ENCODE assay signal across 9 mouse cellular contexts in genomic region chr1:182527921-182528858, GRCm38 (mm10). TPM values are rescaled to one million over a fixed set of nuclear protein-coding genes. Genes with fewer than 3 reads are reported as not detected.
DNase-seq lines count a peak whose midpoint lies in the region; ATAC-seq and TF ChIP-seq lines count a peak whose summit lies in the region.
"Had no signal": no experiment of that assay in that cellular context is flagged by ENCODE, and none has a peak within 500 bp of the region (broad histone marks: within the 10 kb centered on the region; RNA-seq: fewer than 3 reads in every experiment).

No protein-coding gene starts in this region.

- H3K27ac ChIP-seq in MEL (ENCODE audit: control insufficient read depth, low read depth, low read length): peak overlapping the region; percentile 77
- 0 out of 2 replicates have a peak overlapping the region, but pooled peaks have one; percentile 17 for H3K27ac ChIP-seq in embryonic facial prominence, embryonic 15.5 days (replicated peaks)
- H3K27ac ChIP-seq in hindbrain, embryonic 12.5 days: no peak overlapping the region
- peak overlapping the region; percentile 69 for H3K27ac ChIP-seq in small intestine, adult 2 months (ENCODE audit: insufficient read depth, low read depth, low read length)

- peak overlapping the region; percentile 63 for H3K9ac ChIP-seq in MEL (ENCODE audit: control insufficient read depth, low read depth, low read length, poor library complexity, severe bottlenecking)
- no peak overlapping the region for H3K9ac ChIP-seq in embryonic facial prominence, embryonic 15.5 days
- H3K9ac ChIP-seq in hindbrain, embryonic 12.5 days: no peak overlapping the region

- ATAC-seq in embryonic facial prominence, embryonic 15.5 days (ENCODE audit: insufficient number of reproducible peaks, low FRiP score, low TSS enrichment, low read depth): peak; percentile 79
- ATAC-seq in hindbrain, embryonic 12.5 days (ENCODE audit: low FRiP score): no peak; the same call in 1 of the 2 replicates

- no peak for TF ChIP-seq CTCF in MEL (IDR thresholded peaks at IDR 0.05 in 2 of 3, conservative IDR thresholded peaks at IDR 0.05 in 1 of 3; ENCODE audit: control insufficient read depth in 1 of 3, insufficient read depth in 1 of 3, low read depth in 2 of 3, low read length in 3 of 3, poor library complexity in 1 of 3, severe bottlenecking in 1 of 3)
- TF ChIP-seq CTCF in small intestine, adult 2 months (IDR thresholded peaks at IDR 0.05; ENCODE audit: extremely low read depth, insufficient read length, insufficient replicate concordance, low read depth, low read length): no peak

- TF ChIP-seq POLR2A in MEL (IDR thresholded peaks at IDR 0.05; ENCODE audit: control insufficient read depth in 1 of 2, insufficient read depth in 1 of 2, low read depth in 1 of 2, low read length in 2 of 2, poor library complexity in 1 of 2): peak in 1 of 2 experiments; percentile 55; a peak in 2 of 4 replicates
- TF ChIP-seq POLR2A in small intestine, adult 2 months (IDR thresholded peaks at IDR 0.05; ENCODE audit: low read depth, low read length): no peak; the same call in 1 of the 2 replicates

- no peak for TF ChIP-seq RAD21 in MEL (IDR thresholded peaks at IDR 0.05; ENCODE audit: low read depth, low read length)

- H3K9me3 ChIP-seq in MEL (replicated peaks; ENCODE audit: insufficient read depth, low read length): no peaks in the 10 kb centered on the region
- H3K9me3 ChIP-seq in embryonic facial prominence, embryonic 15.5 days (replicated peaks): no peaks in the 10 kb centered on the region
- no peaks in the 10 kb centered on the region for H3K9me3 ChIP-seq in hindbrain, embryonic 12.5 days (replicated peaks)

- peak; percentile 82 to 89 for DNase-seq in adrenal gland, adult (ENCODE audit: inconsistent age in 2 of 2, low spot score in 1 of 2)
- no peak for DNase-seq in adrenal gland, postnatal 4 days (ENCODE audit: low spot score in 2 of 2)
- DNase-seq in MEL (ENCODE audit: low read depth, low spot score): peak; percentile 88
- DNase-seq in lung, postnatal 36 days: peak; percentile 70
- no peak for DNase-seq in right cerebral cortex, postnatal 36 days (ENCODE audit: low spot score in 2 of 2)

- peak overlapping the region; percentile 24 for H3K4me2 ChIP-seq in embryonic facial prominence, embryonic 15.5 days (replicated peaks)
- H3K4me2 ChIP-seq in hindbrain, embryonic 12.5 days (replicated peaks): peak overlapping the region; percentile 40

- WGBS in embryonic facial prominence, embryonic 15.5 days: 9% methylated on average over 19 of the region's 19 CpGs
- 5% methylated on average over 19 of the region's 19 CpGs for WGBS in hindbrain, embryonic 12.5 days
- WGBS in small intestine, adult 2 months: 15% methylated on average over 19 of the region's 19 CpGs

- H3K4me1 ChIP-seq in MEL (ENCODE audit: control insufficient read depth in 1 of 2, insufficient read depth in 2 of 2, low read length in 2 of 2): peaks cover 0 to 24% of the 10 kb centered on the region in 2 experiments; a peak in 2 of 4 replicates
- H3K4me1 ChIP-seq in embryonic facial prominence, embryonic 15.5 days: peaks cover 14% of the 10 kb centered on the region
- peaks cover 11% of the 10 kb centered on the region for H3K4me1 ChIP-seq in hindbrain, embryonic 12.5 days
- peaks cover 22% of the 10 kb centered on the region for H3K4me1 ChIP-seq in small intestine, adult 2 months (ENCODE audit: control insufficient read depth, insufficient read depth, insufficient read length, low read length)

- H3K4me3 ChIP-seq in MEL (ENCODE audit: control insufficient read depth in 1 of 2, insufficient read depth in 1 of 2, low read depth in 2 of 2, low read length in 2 of 2): peak overlapping the region; percentile 42 to 54
- H3K4me3 ChIP-seq in embryonic facial prominence, embryonic 15.5 days (replicated peaks): no peak overlapping the region
- H3K4me3 ChIP-seq in hindbrain, embryonic 12.5 days: no peak overlapping the region
- peak overlapping the region; percentile 31 for H3K4me3 ChIP-seq in small intestine, adult 2 months (ENCODE audit: low read depth, low read length)

- peaks cover 0 to 2% of the 10 kb centered on the region in 2 experiments; a peak in 2 of 4 replicates for H3K36me3 ChIP-seq in MEL (ENCODE audit: control insufficient read depth in 1 of 2, insufficient read depth in 2 of 2, low read length in 2 of 2)
- no peaks in the 10 kb centered on the region for H3K36me3 ChIP-seq in embryonic facial prominence, embryonic 15.5 days
- H3K36me3 ChIP-seq in hindbrain, embryonic 12.5 days: no peaks in the 10 kb centered on the region
- no peaks in the 10 kb centered on the region for H3K36me3 ChIP-seq in small intestine, adult 2 months (ENCODE audit: control insufficient read depth, insufficient read depth, low read length)

- H3K27me3 ChIP-seq in MEL (ENCODE audit: control insufficient read depth in 1 of 2, insufficient read depth in 2 of 2, low read length in 2 of 2): no peaks in the 10 kb centered on the region
- peaks cover 10% of the 10 kb centered on the region; the same call in 1 of the 2 replicates for H3K27me3 ChIP-seq in embryonic facial prominence, embryonic 15.5 days
- H3K27me3 ChIP-seq in hindbrain, embryonic 12.5 days: peaks cover 13% of the 10 kb centered on the region; the same call in 1 of the 2 replicates
- H3K27me3 ChIP-seq in small intestine, adult 2 months (ENCODE audit: control insufficient read depth, insufficient read depth, low read length): no peaks in the 10 kb centered on the region

- H3K79me2 ChIP-seq in MEL (ENCODE audit: control insufficient read depth, insufficient read depth, low read length, poor library complexity): no peaks in the 10 kb centered on the region

- TF ChIP-seq EP300 in MEL (IDR thresholded peaks at IDR 0.05; ENCODE audit: low read depth in 1 of 2, low read length in 2 of 2): peak; percentile 7 to 47; a peak in 2 of 4 replicates

TF ChIP-seq in MEL, 35 proteins besides CTCF, POLR2A, EP300 and RAD21:
- TF ChIP-seq ETS1 (IDR thresholded peaks at IDR 0.05; ENCODE audit: low read depth, low read length) (peak; percentile 57), TAL1 (IDR thresholded peaks at IDR 0.05; ENCODE audit: low read length) (no peak), NELFE (IDR thresholded peaks at IDR 0.05; ENCODE audit: low read depth, low read length) (peak; percentile 34; the same call in 1 of the 2 replicates), RCOR1 (IDR thresholded peaks at IDR 0.05; ENCODE audit: low read depth, low read length) (no peak), SMC3 (IDR thresholded peaks at IDR 0.05; ENCODE audit: low read depth, low read length) (no peak), MYC (IDR thresholded peaks at IDR 0.05; ENCODE audit: low read depth, low read length) (peak; percentile 13; the same call in 1 of the 2 replicates), BHLHE40 (IDR thresholded peaks at IDR 0.05; ENCODE audit: borderline replicate concordance, low read depth, low read length) (no peak), MEF2A (IDR thresholded peaks at IDR 0.05; ENCODE audit: extremely low read depth, insufficient replicate concordance, low read depth, low read length, poor library complexity, severe bottlenecking) (no peak), UBTF (IDR thresholded peaks at IDR 0.05; ENCODE audit: borderline replicate concordance, insufficient read depth, low read depth, low read length) (0 out of 2 replicates have a peak, but pooled peaks have one; percentile 46), TBP (IDR thresholded peaks at IDR 0.05; ENCODE audit: low read depth, low read length) (peak; percentile 76), USF1 (IDR thresholded peaks at IDR 0.05; ENCODE audit: low read depth, low read length) (no peak), MAZ (IDR thresholded peaks at IDR 0.05; ENCODE audit: low read depth, low read length) (no peak), HCFC1 (IDR thresholded peaks at IDR 0.05; ENCODE audit: low read depth, low read length) (0 out of 2 replicates have a peak, but pooled peaks have one; percentile 20), E2F4 (IDR thresholded peaks at IDR 0.05; ENCODE audit: borderline replicate concordance, low read depth, low read length) (no peak), ZNF384 (IDR thresholded peaks at IDR 0.05; ENCODE audit: low read depth, low read length) (no peak), GABPA (IDR thresholded peaks at IDR 0.05; ENCODE audit: low read depth, low read length) (no peak), SIN3A (IDR thresholded peaks at IDR 0.05; ENCODE audit: low read length) (peak; percentile 9; the same call in 1 of the 2 replicates), MXI1 (IDR thresholded peaks at IDR 0.05; ENCODE audit: low read depth, low read length) (0 out of 2 replicates have a peak, but pooled peaks have one; percentile 11), TCF12 (IDR thresholded peaks at IDR 0.05; ENCODE audit: low read depth, low read length) (0 out of 2 replicates have a peak, but pooled peaks have one; percentile 7), ZC3H11A (IDR thresholded peaks at IDR 0.05; ENCODE audit: low read depth, low read length) (no peak), JUND (IDR thresholded peaks at IDR 0.05; ENCODE audit: low read depth, low read length) (no peak), POLR2AphosphoS5 (IDR thresholded peaks at IDR 0.05; ENCODE audit: borderline replicate concordance, low read depth, low read length) (no peak)

RNA-seq across cellular contexts. Expression of gene Capn2, which starts 10.8 kb away (rescaled TPM):
- 10 to 100 TPM; 67.3 to 72.8 TPM for total RNA-seq in adrenal gland, postnatal 4 days (2021)
- total RNA-seq in MEL (2012; rRNA removed): 10.6 and 13.6 TPM in 2 replicates
- polyA plus RNA-seq in MEL (2012; ENCODE audit: insufficient read depth in 1 of 2, insufficient read length in 2 of 2, low read depth in 1 of 2, low replicate concordance in 2 of 2, missing spikeins in 1 of 2): 10 to 100 TPM in 1 of 2 experiments, not detected in 1; 19.3 TPM
- 132 and 134 TPM in 2 replicates for polyA plus RNA-seq in embryonic facial prominence, embryonic 15.5 days (2015; fragmentation: Nextera tagmentation; extraction: Ambion mirVana)
- polyA plus RNA-seq in hindbrain, embryonic 12.5 days (2016; fragmentation: Nextera tagmentation; extraction: Ambion mirVana): 136 and 138 TPM in 2 replicates
- polyA plus RNA-seq in small intestine, adult 2 months (2012; rRNA removed): 6.6 and 6.7 TPM in 2 replicates

RNA-seq across cellular contexts. Expression of gene Capn8, which starts 36.6 kb away (rescaled TPM):
- total RNA-seq in adrenal gland, postnatal 4 days (2021): under 1 TPM in 1 of 2 experiments, not detected in 1; 0.11 TPM
- not detected in 2 replicates for total RNA-seq in MEL (2012; rRNA removed)
- not detected for polyA plus RNA-seq in MEL (2012; ENCODE audit: insufficient read depth in 1 of 2, insufficient read length in 2 of 2, low read depth in 1 of 2, low replicate concordance in 2 of 2, missing spikeins in 1 of 2)
- 0.71 and 0.77 TPM in 2 replicates for polyA plus RNA-seq in embryonic facial prominence, embryonic 15.5 days (2015; fragmentation: Nextera tagmentation; extraction: Ambion mirVana)
- not detected in 2 replicates for polyA plus RNA-seq in hindbrain, embryonic 12.5 days (2016; fragmentation: Nextera tagmentation; extraction: Ambion mirVana)
- polyA plus RNA-seq in small intestine, adult 2 months (2012; rRNA removed): 2.4 and 4.7 TPM in 2 replicates
- total RNA-seq: left cerebral cortex, postnatal 10 days had no signal

Comparison
In these comparisons a context has a peak if more than half of its experiments do, and no peak if none do; other contexts are left out.
1. DNase-seq: peak in adrenal gland, adult (2 of 2), MEL (single experiment) and lung, postnatal 36 days (single experiment); none in adrenal gland, postnatal 4 days (0 of 2) and right cerebral cortex, postnatal 36 days (0 of 2).
2. H3K4me3 ChIP-seq: peak in MEL (2 of 2) and small intestine, adult 2 months (single experiment); none in embryonic facial prominence, embryonic 15.5 days (single experiment) and hindbrain, embryonic 12.5 days (single experiment).